Mouse (Mus musculus) layer of hippocampus, adult 2 months (tissue): ENCODE results near the gene Ap5s1. TPM values are rescaled to one million over a fixed set of nuclear protein-coding genes. Genes with fewer than 3 reads are reported as not detected.

Source experiments
- DNase-seq, 2 experiments: peaks; one replicate each; pipeline ENCODE4 v3.0.0; 2022; ENCODE audit warnings: low spot score in 2 of 2
- H3K27ac ChIP-seq: fragments of 200-600 bp; 2 replicates; pipeline ENCODE4 v1.8.1; 2022
- H3K4me3 ChIP-seq: fragments of 200-600 bp; 2 replicates; pipeline ENCODE4 v1.8.1; 2022; ENCODE audit warnings: mild to moderate bottlenecking
- CTCF ChIP-seq: fragments of 200-600 bp; conservative IDR thresholded peaks from 2 replicates; pipeline ENCODE4 v1.8.1; 2022; ENCODE audit warnings: antibody characterized with exemption, mild to moderate bottlenecking, moderate library complexity
- total RNA-seq, 2 experiments: library from RNA; stranded (reverse); gene quantifications; 2 replicates each; pipeline ENCODE4 v1.2.3; 2021

The Ap5s1 gene
- total RNA-seq, 2 experiments from 2014 or later, result 20.9 to 26.0 TPM

DNA sequence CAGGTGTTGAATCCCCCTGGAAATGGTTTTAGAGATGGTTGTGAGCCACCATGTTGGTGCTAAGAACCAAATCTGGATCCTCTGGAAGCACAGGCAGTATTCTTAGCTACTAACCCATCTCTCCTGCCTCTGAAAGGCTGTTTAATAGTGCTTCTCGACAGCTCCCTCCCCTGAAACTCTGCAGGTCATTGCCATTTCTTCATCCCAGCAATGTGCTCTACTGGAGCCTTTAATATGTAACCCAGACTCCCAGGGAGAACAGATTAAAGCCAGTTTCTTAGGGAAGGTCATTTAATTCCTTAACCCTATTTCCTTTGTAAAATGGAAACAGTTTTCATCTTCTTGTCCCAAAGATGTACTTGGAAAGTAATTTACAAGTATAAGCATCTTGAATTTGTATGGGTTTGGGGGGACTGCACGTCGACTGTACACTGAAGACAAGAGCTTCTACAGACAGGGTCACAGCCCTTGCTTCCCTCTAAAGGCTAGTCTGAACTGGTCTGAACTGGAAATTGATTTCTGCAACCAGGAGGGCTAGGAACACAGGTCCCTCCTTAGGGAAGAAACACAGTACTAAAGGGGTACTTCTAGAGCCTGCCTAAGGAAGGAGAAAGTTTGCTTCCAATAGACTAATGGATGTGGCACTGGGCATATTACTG is 31.5 kb upstream of the Ap5s1 start:
- Histone ChIP-seq H3K27ac (0 out of 2 replicates have a peak overlapping the region, but pooled peaks have one; percentile 43), H3K4me3 (no peak overlapping the region)
- TF ChIP-seq CTCF, result no peak
- no peak for DNase-seq

DNA sequence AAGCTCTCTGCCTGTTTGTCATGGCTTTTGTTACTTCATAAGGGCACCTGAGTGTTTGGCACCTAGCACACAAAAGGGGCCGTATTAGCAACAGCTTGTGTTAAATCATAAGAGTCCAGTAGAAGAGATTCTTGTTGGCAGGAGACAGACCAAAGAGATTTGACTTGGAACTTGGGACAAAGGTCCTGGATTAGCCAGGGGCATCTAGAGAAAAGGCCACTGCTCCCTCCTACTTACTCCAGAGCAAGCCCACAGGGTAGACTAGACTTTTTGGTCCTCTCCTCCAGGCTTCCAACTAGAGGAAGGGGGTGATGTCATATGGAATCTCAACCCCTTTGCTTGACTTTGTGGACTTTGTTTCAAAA is 31.0 kb upstream of the Ap5s1 start:
- no peak overlapping the region for H3K4me3 ChIP-seq
- no peak overlapping the region for H3K27ac ChIP-seq
- no peak for TF ChIP-seq CTCF
- DNase-seq, result no peak

DNA sequence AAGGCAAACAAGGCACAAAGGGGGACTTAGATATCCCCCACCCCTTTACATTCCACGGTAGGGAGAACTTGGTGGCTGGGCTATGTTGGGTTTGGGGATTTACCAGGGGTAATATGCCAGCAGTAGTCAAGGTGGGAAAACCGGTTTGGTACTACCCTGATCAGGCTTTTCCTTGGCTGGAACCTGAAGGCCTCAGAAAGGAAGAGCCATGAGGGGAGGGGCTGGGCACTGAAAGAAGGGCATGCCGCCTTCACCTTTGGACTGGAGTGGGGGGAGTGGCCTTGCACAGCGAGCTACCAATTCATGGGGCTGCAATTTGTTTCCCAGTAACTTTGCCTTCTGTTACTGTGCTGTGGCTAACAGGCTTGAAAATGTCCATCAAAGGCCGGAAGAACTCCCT is 30.4 kb upstream of the Ap5s1 start:
- Histone ChIP-seq H3K4me3 (no peak overlapping the region), H3K27ac (no peak overlapping the region)
- TF ChIP-seq CTCF, result no peak
- DNase-seq, result no peak

DNA sequence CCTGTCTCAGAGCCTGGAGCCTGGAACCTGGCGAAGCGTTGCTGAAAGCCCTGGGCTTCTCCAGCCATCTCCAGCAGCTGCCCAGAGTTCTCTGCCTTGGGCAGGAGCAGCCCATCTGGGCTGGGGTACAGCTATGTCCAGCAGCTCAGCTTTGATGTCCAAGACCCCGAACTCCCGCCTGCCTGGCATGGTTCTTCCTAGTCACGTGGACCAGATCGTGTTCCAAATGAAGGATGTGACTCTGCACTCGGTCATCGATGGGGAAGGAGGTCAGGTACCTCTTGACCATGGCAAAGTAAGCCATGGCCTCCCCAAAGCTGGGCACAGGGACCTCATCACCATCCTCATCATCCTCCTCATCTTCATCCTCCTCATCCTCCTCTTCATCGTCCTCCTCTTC is 28.9 kb upstream of the Ap5s1 start:
- TF ChIP-seq CTCF, result no peak
- Histone ChIP-seq H3K27ac (peak overlapping the region; percentile 43), H3K4me3 (peak overlapping the region; percentile 90)
- DNase-seq, result no peak

DNA sequence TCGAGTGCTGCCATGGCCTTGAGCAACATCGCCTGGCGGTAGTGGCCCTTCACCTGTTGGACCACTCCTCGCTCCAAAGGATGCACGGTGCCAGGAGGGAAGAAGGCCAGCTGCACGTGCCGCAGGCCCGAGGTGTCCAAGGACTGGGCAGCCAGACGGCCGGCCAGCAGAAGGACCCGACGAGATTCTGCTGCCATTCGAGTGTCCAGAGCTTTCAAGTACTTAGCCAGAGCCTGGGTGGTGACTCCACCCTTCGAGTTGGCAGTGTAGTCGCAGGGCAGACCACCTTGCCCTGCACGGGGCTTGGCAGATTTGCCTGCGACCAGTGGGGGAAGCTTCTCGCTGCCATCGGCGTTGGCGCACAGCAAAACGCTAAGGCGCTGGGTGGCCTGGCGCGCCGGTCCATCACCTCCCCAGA is 28.0 kb upstream of the Ap5s1 start:
- no peak for TF ChIP-seq CTCF
- no peak for DNase-seq
- H3K27ac ChIP-seq, result peak overlapping the region; percentile 94
- H3K4me3 ChIP-seq, result peak overlapping the region; percentile 90

DNA sequence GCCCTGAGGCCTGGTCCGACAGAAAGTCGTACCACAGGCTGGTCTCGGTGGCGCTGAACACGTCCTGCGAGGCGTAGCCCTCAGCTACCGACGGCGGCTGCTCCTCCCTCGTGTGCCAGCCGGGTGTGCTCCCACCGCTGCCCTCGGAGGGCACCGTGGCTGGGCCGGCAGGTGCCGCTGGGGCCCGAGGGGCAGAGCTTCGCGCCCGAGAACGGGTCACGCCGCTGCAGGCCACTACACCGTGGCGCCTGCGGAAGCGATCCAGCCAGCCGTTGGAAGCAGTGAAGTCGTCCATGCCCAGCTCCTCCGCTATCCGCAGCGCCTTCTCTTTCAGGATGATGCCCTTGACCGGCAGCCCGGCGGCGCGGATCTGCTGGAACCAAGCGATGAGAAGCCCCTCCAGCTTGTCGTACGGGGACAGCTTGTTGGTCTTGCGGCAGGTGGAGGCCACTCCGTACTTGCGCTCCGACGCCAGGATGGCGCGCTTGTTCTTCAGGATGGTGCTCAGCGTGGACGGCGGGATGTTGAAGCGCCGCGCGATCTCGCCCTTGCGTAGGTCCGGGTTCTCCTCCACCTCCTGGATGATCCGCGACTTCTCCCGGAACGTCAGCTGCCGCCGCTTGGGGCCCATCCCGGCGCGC is 27.5 kb upstream of the Ap5s1 start:
- peak overlapping the region; percentile 94 for H3K27ac ChIP-seq
- peak overlapping the region; percentile 90 for H3K4me3 ChIP-seq
- TF ChIP-seq CTCF, result peak; percentile 18
- DNase-seq, result peak; percentile 55 to 58

DNA sequence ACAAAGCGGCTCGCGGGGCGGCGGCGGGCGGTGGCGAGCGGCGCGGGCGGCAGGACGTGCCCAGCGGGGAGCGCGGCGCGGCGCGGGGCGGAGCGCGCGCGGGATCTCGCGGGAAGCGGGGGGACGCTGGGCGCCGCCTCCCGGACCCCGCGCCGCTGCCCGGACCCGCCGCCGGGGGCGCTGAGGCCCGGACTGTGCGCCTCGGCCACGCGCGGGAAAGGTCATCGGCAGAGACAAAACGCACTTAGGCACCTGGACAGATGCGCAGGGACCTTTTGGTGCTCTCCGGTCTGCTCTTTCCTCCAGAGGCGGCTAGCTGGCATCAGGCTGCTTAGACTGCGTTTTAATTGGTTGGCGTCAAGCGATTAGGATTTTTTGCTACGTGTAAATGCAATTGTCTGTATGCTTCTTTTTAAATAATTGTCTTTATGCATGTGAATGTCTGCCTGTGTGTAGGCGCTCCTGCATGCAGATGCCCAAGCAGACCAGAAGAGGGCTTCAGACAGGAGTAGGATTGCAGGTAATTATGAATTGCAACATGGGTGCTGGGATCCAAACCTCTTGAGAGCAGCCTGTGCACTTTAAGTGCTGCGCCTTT is 26.8 kb upstream of the Ap5s1 start, which contains the start of gene Cenpb:
TSS of gene Cenpb (minus strand) at position 78 of the 598 bp plus-strand sequence.
- DNase-seq, result peak; percentile 81 to 85
- H3K4me3 ChIP-seq, result peak within 1 kb of the TSS; percentile 90
- TF ChIP-seq CTCF, result peak; percentile 71

DNA sequence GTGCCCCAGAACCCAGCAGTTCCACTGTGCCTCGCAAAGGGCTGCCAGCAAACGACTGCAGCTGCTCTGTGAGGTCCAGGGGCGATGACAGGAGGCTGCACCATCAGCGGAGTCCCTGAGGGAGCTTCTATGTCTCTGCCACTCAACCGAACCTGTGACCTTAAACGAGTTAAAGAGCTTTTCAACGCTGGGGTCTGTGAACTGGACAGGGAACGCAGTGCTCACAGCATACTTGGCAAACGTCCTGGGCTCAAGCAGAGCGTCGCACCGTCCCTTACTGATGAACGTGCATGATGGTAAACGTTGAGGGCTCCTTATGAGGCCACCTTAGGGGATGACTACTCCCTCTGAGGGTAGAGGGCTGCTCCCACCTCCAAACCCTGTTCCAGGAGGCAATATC is 20.5 kb upstream of the Ap5s1 start:
- Histone ChIP-seq H3K4me3 (peak overlapping the region; percentile 63), H3K27ac (peak overlapping the region; percentile 86)
- DNase-seq, result no peak
- TF ChIP-seq CTCF, result no peak

More for the DNA sequence above, 26.8 kb upstream of the Ap5s1 start, which contains the start of gene Cenpb:
- peak within 1 kb of the TSS; percentile 98 for H3K27ac ChIP-seq

DNA sequence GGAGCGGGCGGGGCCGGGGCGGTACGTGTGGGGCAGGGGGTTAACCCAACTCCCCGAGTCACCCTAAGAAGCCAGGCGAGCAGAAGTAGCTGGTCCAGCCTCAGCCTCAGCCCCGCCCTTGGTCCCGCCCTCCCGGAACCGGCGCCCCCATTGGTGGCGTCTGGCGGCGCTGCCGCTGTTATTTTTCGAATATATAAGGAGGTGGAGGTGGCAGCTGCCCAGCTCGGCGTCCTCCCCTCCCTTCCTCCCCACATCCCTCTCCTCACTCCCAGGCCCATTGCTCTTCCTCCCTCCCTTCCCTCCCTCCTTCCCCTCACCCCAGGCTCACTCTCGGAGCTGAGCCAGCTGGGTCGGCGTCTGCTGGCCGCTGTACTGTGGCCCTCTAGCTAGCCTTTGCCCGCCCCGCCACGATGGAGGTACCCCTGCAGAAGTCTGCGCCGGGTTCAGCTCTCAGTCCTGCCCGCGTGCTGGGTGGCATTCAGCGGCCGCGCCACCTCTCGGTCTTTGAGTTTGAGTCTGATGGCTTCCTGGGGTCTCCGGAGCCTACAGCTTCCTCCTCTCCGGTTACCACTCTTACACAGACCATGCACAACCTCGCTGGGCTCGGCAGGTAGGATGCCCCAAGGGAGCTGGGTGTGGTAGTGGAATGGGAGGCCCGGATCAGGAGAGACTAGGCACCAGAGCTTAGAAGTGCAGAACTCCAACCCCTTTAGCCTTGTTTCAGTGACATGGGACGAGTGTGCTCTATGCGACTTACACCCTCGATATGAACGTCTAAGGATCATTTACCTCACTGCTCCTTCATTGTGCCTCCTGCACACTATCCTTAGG is 19.9 kb upstream of the Ap5s1 start, which contains the start of the genes Cdc25b and Spef1:
TSS of gene Cdc25b (plus strand) at position 179 of the 831 bp plus-strand sequence.
TSS of gene Spef1 (minus strand) at position 512 of the 831 bp plus-strand sequence.
- TF ChIP-seq CTCF, result peak; percentile 71
- peak within 1 kb of the TSS; percentile 63 for H3K4me3 ChIP-seq
- H3K27ac ChIP-seq, result peak within 1 kb of the TSS; percentile 86
- peak; percentile 82 to 85 for DNase-seq

DNA sequence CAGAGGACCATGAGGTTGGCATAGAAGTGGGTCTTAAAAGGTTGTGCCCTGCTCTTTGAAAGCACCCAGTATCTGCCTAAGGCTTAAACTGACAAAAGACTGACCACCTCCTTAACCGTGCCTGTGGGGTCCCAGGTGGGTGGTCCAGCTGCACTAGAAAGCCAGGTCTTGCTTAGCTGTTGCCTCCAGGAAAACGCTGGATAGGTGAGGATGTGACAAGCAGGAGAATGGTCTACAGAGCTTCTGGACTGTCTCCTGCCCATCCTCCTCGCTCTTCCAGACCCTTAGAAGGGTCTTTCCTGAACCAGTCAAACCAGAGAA is 19.3 kb upstream of the Ap5s1 start:
- no peak for TF ChIP-seq CTCF
- no peak for DNase-seq
- Histone ChIP-seq H3K27ac (peak overlapping the region; percentile 86), H3K4me3 (peak overlapping the region; percentile 63)

DNA sequence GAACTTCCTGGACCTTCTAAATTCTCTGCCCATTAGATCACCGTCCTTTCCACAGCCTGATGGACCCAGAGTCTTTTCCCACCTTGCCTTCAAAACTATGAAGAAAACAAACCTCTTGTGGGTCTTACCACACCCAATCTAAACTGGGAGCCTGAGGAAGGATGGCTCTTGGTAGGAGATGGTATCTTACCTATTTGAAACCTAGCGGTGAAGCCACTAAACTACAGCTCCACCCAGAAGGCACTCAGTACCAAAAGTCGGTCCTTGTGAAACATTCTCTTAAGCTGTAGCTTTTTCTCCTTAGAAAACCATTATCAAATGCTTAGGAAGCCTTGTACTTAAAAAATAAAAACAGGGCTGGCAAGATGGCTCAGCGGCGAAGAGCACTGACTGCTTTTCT is 18.6 kb upstream of the Ap5s1 start:
- H3K27ac ChIP-seq, result no peak overlapping the region
- DNase-seq, result no peak
- TF ChIP-seq CTCF, result no peak
- H3K4me3 ChIP-seq, result no peak overlapping the region

DNA sequence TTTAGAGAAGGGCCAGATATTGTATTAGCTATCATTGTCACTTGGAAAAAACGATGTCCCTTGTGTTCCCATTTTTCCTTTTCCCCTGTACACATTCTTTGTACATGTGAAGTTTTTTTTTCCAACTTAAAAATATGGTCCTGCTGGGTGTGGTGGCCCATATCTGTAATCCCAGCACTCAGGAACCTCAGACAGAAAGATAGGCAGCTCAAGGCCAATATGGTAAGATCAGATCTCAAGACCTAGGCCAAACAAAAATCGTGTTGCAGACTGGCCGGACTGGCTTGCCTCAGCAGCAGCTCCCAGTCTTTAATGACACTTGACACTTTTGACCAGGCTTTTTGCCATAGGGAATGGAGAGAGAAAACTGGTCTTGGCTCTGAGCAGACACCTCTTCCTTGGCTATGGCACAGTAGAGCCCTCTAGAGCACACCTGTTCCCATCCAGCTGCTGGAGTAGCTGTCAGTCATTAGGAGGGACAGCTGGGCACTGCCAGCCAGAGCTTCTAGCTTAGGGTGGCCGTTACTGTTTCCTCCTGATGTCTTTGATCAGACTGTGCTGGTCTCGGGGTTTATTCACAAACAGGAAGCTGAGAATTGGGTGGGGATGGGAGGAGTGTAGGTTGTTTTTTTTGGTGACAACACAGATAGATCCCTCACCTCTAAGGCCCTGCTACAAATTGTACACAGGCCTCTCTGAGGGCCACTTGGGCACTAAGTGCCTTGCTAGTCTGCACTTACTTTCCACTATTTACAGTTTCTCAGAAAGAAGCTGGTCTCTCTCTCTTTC is 17.2 kb upstream of the Ap5s1 start:
- TF ChIP-seq CTCF, result no peak

More for the DNA sequence above, 17.2 kb upstream of the Ap5s1 start:
- H3K27ac ChIP-seq, result peak overlapping the region; percentile 10; the same call in 1 of the 2 replicates
- no peak overlapping the region for H3K4me3 ChIP-seq
- no peak for DNase-seq
